Mouse (Mus musculus) midbrain, embryonic 11.5 days (tissue): ENCODE results near the gene Ubap2. TPM values are rescaled to one million over a fixed set of nuclear protein-coding genes. Genes with fewer than 3 reads are reported as not detected.

Experiments
- ATAC-seq: fragments of 200-750 bp; cut with Nextera tagmentation; 2 replicates; pipeline ENCODE4 v1.8.0; 2017; ENCODE audit warnings: moderate TSS enrichment, moderate library complexity; ENCODE audit not compliant: low FRiP score
- DNase-seq: peaks from one replicate; pipeline ENCODE4 v3.0.0; 2015; ENCODE audit warnings: low spot score; ENCODE audit errors: missing footprints
- H3K27ac ChIP-seq: fragments of 300-500 bp; sonication (generic); 2 replicates; pipeline ENCODE4 v1.5.1; 2014; ENCODE audit warnings: low read depth, low read length
- H3K27me3 ChIP-seq: fragments of 300-500 bp; sonication (generic); 2 replicates; pipeline ENCODE4 v1.6.1; 2014; ENCODE audit warnings: mild to moderate bottlenecking, low read length, moderate library complexity, mixed read lengths; ENCODE audit not compliant: control insufficient read depth, insufficient read depth
- H3K36me3 ChIP-seq: fragments of 300-500 bp; sonication (generic); 2 replicates; pipeline ENCODE4 v1.6.1; 2014; ENCODE audit warnings: mild to moderate bottlenecking, low read length, moderate library complexity, mixed read lengths; ENCODE audit not compliant: control insufficient read depth, insufficient read depth
- H3K4me1 ChIP-seq: fragments of 300-500 bp; sonication (generic); 2 replicates; pipeline ENCODE4 v1.6.1; 2014; ENCODE audit warnings: low read length; ENCODE audit not compliant: control insufficient read depth, insufficient read depth
- H3K4me2 ChIP-seq: fragments of 300-500 bp; sonication (generic); 2 replicates; pipeline ENCODE4 v1.6.1; 2014; ENCODE audit warnings: mild to moderate bottlenecking, moderate library complexity
- H3K4me3 ChIP-seq: fragments of 300-500 bp; sonication (generic); 2 replicates; pipeline ENCODE4 v1.5.1; 2014; ENCODE audit warnings: low read depth, low read length
- H3K9ac ChIP-seq: fragments of 300-500 bp; sonication (generic); 2 replicates; pipeline ENCODE4 v1.6.1; 2014; ENCODE audit warnings: low read length
- H3K9me3 ChIP-seq: fragments of 300-500 bp; sonication (generic); 2 replicates; pipeline ENCODE4 v1.6.1; 2016; ENCODE audit warnings: low read length; ENCODE audit not compliant: control insufficient read depth
- whole genome bisulfite sequencing: fragments of 180-500 bp; shearing (Covaris S2); extraction: QIAGEN DNeasy Blood & Tissue Kit; methylation state at CpG from one replicate; pipeline ENCODE4 v1.1.7; 2014; 5-methylcytosine and 5-hydroxymethylcytosine counted together
- polyA plus RNA-seq: library from polyadenylated mRNA; unstranded; fragments of >200 nt; fragmentation: Nextera tagmentation; extraction: Ambion mirVana; gene quantifications from 2 replicates; pipeline ENCODE4 v1.2.1, GENCODE M21; 2014

The Ubap2 gene
- polyA plus RNA-seq, 1 experiment from 2014 or later: 67.0 TPM

GRCm38 (mm10) chr4:41304302-41304701 is 29.4 kb upstream of the Ubap2 start:
- 73% methylated on average over 3 of the region's 3 CpGs for WGBS
- DNase-seq (no peak), ATAC-seq (no peak)
- Histone ChIP-seq H3K4me2 (no peak overlapping the region), H3K27ac (no peak overlapping the region), H3K9me3 (no peaks in the 10 kb centered on the region), H3K4me3 (no peak overlapping the region), H3K9ac (no peak overlapping the region), H3K4me1 (no peaks in the 10 kb centered on the region), H3K36me3 (peaks cover 15% of the 10 kb centered on the region), H3K27me3 (no peaks in the 10 kb centered on the region)

DNA sequence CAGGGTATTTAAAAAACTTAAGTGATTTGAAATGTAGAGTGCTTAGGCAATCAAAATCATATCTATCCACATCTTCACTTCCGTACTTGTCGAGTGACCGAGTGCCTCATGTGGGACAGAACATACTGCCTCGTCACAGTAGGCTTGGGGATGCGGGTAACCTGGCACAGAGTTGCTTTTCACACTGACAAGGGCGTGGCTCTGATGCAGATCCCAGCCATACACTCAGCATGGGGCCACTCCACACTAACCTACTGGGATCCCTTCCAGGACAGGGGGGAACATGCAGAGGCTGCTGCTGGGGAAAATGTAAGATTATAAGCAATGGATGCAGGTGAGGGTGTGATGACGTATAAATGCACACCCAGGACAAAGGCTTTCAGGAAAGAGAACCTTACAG is 28.7 kb upstream of the Ubap2 start:
- DNase-seq (no peak), ATAC-seq (no peak)
- Histone ChIP-seq H3K4me2 (no peak overlapping the region), H3K9ac (no peak overlapping the region), H3K9me3 (no peaks in the 10 kb centered on the region), H3K27ac (no peak overlapping the region), H3K27me3 (no peaks in the 10 kb centered on the region), H3K4me3 (no peak overlapping the region), H3K36me3 (peaks cover 17% of the 10 kb centered on the region), H3K4me1 (no peaks in the 10 kb centered on the region)
- 92% methylated on average over 7 of the region's 7 CpGs for WGBS

DNA sequence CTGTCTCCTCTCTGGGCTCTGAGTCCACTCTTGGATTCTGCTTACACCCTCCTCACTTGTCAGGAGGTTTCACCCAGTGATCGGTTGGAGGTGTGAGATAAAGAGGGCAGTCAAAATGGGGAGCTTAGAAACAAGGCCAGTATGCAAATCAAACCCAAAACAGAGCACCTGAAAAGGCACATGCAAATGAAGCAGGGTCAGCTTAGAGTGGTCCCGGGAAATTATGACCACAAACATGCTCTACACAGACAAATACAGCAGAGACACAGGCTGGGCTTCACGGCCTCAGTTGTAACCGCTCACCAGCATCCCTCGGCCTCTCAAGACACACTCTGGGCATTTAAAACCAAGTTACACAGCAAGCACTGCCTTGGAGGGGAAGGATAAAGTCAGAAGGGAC is 24.0 kb upstream of the Ubap2 start:
- Histone ChIP-seq H3K4me1 (no peaks in the 10 kb centered on the region), H3K27ac (no peak overlapping the region), H3K9me3 (no peaks in the 10 kb centered on the region), H3K9ac (no peak overlapping the region), H3K27me3 (no peaks in the 10 kb centered on the region), H3K4me2 (no peak overlapping the region), H3K36me3 (peaks cover 29% of the 10 kb centered on the region), H3K4me3 (no peak overlapping the region)
- ATAC-seq (no peak), DNase-seq (no peak)
- 95% methylated on average over 5 of the region's 5 CpGs for WGBS

GRCm38 (mm10) chr4:41295960-41296359 is 21.0 kb upstream of the Ubap2 start:
- WGBS: 96% methylated on average over 7 of the region's 7 CpGs
- H3K4me1 ChIP-seq: no peaks in the 10 kb centered on the region
- no peaks in the 10 kb centered on the region for H3K27me3 ChIP-seq
- no peak overlapping the region for H3K4me2 ChIP-seq
- no peak overlapping the region for H3K4me3 ChIP-seq
- ATAC-seq (no peak), DNase-seq (no peak)
- H3K27ac ChIP-seq: no peak overlapping the region
- H3K36me3 ChIP-seq: peaks cover 25% of the 10 kb centered on the region
- H3K9ac ChIP-seq: no peak overlapping the region
- no peaks in the 10 kb centered on the region for H3K9me3 ChIP-seq

- 93% methylated on average over 11 of the region's 11 CpGs for WGBS
- no peak for ATAC-seq
- Histone ChIP-seq H3K4me2 (no peak overlapping the region), H3K27me3 (no peaks in the 10 kb centered on the region), H3K27ac (no peak overlapping the region), H3K36me3 (peaks cover 25% of the 10 kb centered on the region), H3K4me3 (no peak overlapping the region), H3K9me3 (no peaks in the 10 kb centered on the region), H3K4me1 (no peaks in the 10 kb centered on the region), H3K9ac (no peak overlapping the region)
- no peak for DNase-seq
Measured at GRCm38 (mm10) chr4:41295507-41295906, 20.6 kb upstream of the Ubap2 start.

- H3K27ac ChIP-seq: no peak overlapping the region
- 80% methylated on average over 4 of the region's 4 CpGs for WGBS
- no peak overlapping the region for H3K9ac ChIP-seq
- ATAC-seq (no peak), DNase-seq (no peak)
- H3K9me3 ChIP-seq: no peaks in the 10 kb centered on the region
- no peaks in the 10 kb centered on the region for H3K27me3 ChIP-seq
- no peak overlapping the region for H3K4me3 ChIP-seq
- no peaks in the 10 kb centered on the region for H3K4me1 ChIP-seq
- peaks cover 22% of the 10 kb centered on the region for H3K36me3 ChIP-seq
- H3K4me2 ChIP-seq: no peak overlapping the region
Measured at GRCm38 (mm10) chr4:41293907-41294306, 19.0 kb upstream of the Ubap2 start.

- Histone ChIP-seq H3K27ac (no peak overlapping the region), H3K27me3 (no peaks in the 10 kb centered on the region), H3K4me2 (no peak overlapping the region), H3K9ac (no peak overlapping the region), H3K4me1 (no peaks in the 10 kb centered on the region), H3K9me3 (no peaks in the 10 kb centered on the region), H3K36me3 (peaks cover 6% of the 10 kb centered on the region), H3K4me3 (no peak overlapping the region)
- ATAC-seq (no peak), DNase-seq (no peak)
- 85% methylated on average over 7 of the region's 7 CpGs for WGBS
Measured at GRCm38 (mm10) chr4:41289802-41290201, 14.9 kb upstream of the Ubap2 start.

DNA sequence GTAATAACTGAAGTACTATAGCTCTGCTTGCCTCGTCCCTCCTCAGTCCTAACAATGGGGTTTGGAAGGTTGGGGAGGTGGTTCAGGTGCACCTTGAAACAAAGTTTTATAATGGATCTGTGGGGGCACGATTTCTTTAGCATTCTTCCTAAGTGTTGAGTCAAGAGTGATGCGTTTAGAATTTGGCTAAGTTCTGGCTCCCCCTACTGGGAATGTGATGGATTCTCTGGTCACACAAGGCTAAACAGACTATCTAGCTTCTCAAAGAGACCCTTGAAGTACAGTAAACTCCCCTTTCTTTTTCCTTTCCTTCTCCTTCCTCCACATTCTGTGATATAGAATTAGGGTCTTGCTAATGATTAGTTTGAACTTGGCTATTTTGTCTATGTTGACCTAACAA is 11.5 kb upstream of the Ubap2 start:
- 26% methylated on average over 3 of the region's 3 CpGs for WGBS
- Histone ChIP-seq H3K4me3 (no peak overlapping the region), H3K9me3 (no peaks in the 10 kb centered on the region), H3K4me2 (no peak overlapping the region), H3K27me3 (no peaks in the 10 kb centered on the region), H3K9ac (no peak overlapping the region), H3K27ac (no peak overlapping the region), H3K36me3 (peaks cover 2% of the 10 kb centered on the region), H3K4me1 (no peaks in the 10 kb centered on the region)
- ATAC-seq (no peak), DNase-seq (peak; percentile 86)

- ATAC-seq (no peak), DNase-seq (no peak)
- no peak overlapping the region for H3K4me2 ChIP-seq
- H3K27ac ChIP-seq: no peak overlapping the region
- no peaks in the 10 kb centered on the region for H3K36me3 ChIP-seq
- H3K4me3 ChIP-seq: no peak overlapping the region
- no peaks in the 10 kb centered on the region for H3K27me3 ChIP-seq
- no peaks in the 10 kb centered on the region for H3K4me1 ChIP-seq
- 84% methylated on average over 2 of the region's 2 CpGs for WGBS
- no peak overlapping the region for H3K9ac ChIP-seq
- H3K9me3 ChIP-seq: no peaks in the 10 kb centered on the region
Measured at GRCm38 (mm10) chr4:41284087-41284486, 9.1 kb upstream of the Ubap2 start.

GRCm38 (mm10) chr4:41275927-41276326 is 983 bp upstream of the Ubap2 start:
- ATAC-seq: no peak
- WGBS: 76% methylated on average over 5 of the region's 5 CpGs
- DNase-seq: no peak

More at GRCm38 (mm10) chr4:41275927-41276326, 983 bp upstream of the Ubap2 start:
- H3K9me3 ChIP-seq: no peaks in the 10 kb centered on the region
- no peaks in the 10 kb centered on the region for H3K27me3 ChIP-seq
- H3K27ac ChIP-seq: peak overlapping the region; percentile 8; the same call in 1 of the 2 replicates
- peak overlapping the region; percentile 86 for H3K4me3 ChIP-seq
- H3K36me3 ChIP-seq: no peaks in the 10 kb centered on the region
- H3K9ac ChIP-seq: peak overlapping the region; percentile 94
- peak overlapping the region; percentile 82 for H3K4me2 ChIP-seq
- H3K4me1 ChIP-seq: peaks cover 20% of the 10 kb centered on the region
